Mouse (Mus musculus) right cerebral cortex, postnatal 4 days (tissue): Measurements from ENCODE around the gene Gm48552.

Experiments used
- DNase-seq: peaks from one replicate; pipeline ENCODE4 v3.0.0-alpha.2; 2022

Gene Gm48552

DNA sequence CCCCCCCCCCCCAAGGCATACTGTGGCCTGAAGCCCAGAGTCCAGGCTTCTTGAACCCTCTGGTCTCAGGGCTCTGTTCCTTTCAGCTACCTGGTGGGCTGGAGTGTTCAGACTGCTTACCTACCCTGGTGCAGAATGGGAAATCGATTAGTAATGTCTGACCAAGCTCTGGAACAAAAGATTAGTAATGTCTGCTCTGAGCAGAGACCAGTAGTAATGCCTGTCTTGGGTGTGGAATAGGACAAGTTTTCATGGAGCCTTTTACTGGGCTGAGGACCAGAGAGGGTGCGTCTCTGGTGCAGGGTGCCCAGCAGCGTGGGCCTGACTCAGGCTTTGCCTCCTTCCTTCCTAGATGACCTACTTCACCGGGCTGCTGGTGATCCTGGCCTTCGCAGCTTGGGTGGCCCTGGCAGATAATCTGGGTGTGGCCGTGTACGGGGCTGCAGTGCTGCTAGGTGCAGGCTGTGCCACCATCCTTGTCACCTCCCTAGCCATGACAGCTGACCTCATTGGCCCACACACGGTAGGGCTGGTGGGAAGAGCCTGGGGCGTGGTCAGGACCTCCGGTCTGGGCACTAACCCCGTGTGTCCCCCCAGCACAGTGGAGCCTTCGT, 26.4 kb upstream of the Gm48552 start:
- DNase-seq: no peak

DNA sequence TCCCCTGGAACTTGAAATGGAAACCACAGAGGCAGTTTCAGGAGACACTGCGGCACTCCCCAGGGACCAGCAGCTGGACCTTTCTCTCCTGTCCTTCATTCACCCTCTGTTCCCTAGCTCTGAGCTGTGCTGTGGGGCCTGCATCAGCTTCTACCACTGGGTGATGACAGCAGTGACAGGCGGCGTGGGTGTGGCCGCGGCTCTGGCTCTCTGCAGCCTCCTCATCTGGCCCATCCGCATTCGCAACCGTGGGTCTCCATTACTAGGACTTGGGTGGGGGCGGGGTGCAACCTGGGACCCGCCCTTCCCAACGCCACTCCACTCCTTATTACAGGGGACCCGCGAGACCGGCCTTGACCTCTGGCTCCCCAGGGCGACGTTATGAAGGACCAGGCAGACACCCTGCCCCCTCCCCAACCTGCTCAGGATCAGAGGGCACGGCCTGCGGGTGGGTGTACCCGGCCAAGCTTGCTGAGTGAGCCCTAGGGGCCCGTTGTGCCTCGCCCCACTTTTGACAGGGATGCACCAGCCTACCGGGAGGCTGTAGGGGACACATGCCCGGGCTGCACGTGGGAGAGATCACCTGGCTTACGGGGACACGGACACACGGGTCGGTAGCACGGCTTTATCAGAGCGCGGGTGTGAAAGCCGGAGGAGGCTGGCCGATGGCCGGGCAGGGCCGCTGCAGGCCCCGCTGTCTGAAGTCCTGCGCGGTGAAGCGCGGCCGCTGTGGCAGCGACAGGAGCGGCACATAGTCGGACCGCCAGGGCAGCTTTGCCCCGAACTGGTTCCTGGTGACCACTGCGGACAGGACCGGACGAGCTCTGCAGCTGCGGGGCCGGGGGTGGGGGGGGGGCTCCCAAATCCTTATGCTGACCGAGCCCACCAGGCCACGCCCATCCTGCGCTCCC, 25.1 kb upstream of the Gm48552 start:
- DNase-seq: no peak

DNA sequence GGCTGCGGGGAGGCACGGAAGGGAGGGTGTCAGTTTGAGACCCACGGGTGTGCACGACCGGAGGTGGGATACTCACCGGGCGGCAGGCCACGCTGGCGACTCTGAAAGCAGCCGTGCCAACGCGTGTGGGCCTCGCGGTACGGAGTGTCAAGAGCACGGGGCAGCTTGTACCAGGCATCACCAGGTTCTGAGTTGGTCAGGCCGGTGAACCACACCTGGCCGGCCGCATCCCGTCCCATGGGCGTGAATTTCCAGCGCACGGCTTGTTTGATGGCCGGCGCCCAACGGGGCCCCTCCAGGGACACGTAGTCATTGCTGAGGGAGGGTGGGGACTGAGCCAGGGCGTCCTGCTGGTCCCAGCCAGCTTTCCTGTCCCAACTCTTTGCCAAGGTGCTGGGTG, 24.1 kb upstream of the Gm48552 start:
- DNase-seq: no peak

GRCm38 (mm10) chr10:81365073-81365472, 23.7 kb upstream of the Gm48552 start:
- no peak for DNase-seq

DNA sequence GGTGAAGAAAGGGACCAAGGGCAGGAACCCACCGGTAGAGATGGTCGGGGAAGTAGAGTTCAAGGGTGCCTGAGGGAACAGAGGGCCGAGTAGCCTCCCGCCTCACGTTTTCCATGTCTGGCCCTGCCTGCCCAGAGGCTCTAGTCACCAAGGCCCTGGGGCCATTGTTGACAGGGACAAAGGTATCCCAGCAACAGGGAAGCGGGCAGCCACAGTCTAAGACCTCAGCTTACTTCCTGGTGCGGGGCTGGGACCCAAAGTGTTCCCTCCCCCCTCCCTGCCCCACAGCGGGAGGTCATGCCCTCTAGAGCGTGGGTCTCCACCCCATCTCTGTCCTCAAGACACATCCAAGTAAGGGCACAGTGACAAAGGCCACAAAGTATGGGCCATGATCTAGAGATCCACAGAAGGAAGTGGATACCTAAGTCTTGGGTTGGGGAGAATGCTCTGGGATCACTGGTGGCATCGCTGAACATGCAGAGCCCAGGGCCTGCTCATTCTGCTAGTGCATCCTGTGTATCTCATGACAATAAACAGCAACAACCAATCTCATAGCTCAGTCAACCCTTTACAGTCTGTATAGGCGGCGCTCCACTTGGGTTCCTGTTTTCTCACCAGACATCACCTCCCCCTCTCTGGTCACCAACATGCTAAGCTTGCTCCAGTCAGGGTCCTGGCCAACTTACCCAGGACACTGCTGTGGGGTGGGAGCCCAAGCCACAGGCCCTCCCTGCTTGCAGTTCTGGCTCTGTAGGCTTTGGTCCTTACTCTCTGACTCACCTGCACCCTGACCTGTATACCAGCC, 22.9 kb upstream of the Gm48552 start, which contains the start of gene 4930404N11Rik:
4930404N11Rik (minus strand) TSS at position 145 of the 805 bp plus-strand sequence.
- no peak for DNase-seq

DNA sequence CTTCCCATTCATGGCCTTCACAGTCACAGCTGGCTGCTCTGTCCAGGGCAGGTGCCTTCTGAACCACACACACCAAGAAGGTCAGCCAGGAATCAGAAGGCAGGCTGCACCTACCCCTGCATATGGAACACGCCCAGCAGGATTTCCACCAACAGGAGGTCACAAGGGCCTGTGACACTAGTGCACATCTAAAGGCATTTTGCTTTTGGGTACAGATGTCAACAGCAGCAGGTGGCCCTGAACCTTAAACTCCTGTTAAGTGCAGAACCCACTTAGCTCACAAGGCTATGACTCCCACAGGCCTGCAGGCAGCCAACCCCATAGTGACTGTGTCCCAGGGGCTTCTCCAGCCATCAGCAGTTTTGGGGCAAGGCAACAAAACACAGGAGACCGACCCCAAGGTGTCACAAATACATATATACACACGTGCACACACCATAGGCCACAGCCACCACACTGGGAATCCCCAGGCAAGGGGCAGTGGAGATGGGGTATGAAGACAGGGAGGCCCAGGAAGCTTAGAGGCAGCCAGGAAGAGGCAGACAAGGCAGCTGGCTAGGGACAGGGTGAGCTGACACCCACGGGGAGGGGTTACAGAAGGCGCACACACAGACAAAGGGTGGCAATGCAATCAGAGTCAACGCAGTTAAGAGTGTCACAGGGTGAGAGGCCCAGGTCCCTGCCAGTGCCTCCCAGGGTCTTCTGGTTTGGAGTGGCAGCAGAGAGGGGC, 22.2 kb upstream of the Gm48552 start:
- no peak for DNase-seq

- no peak for DNase-seq
These were observed 21.7 kb upstream of the Gm48552 start for GRCm38 (mm10) chr10:81367207-81367495.

GRCm38 (mm10) chr10:81375322-81375721, 13.5 kb upstream of the Gm48552 start:
- DNase-seq: no peak

DNA sequence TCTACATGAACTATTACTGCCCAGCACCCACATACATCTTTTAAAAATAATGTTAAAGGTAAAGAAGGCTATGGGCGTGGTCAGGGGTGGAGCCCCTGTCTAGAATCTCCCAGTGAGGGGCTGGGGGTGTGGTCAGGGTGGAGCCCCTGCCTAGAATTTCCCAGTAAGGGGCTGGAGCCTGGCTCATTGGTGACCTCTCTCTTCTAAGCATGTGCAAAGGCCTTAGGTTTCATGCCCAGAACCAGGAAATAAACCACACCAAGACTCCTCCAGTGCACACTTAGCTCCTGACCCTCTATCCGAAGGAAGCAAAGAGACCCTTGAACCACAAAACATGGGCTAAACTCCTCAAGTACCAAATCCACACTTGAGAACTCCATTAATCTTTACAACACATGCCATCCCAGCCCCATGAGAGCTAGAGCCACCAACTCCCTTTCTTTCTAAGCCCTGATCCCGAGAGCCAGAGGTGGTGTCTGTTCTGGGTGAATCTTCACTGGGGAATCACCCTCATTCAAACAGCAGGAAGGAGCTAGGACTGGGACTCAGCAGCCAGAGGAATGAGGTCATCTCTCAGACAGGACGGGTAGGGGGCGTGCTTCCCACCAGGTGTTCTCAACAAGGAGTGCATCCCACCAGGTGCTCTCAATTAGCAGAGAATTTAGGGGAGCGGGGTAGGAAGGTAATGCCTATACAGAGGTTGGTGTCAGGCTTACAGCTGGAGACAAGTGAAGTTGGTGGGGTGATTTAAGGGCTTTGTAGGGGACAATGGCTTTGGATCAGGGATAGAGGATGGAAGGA, 12.0 kb upstream of the Gm48552 start:
- DNase-seq: no peak

GRCm38 (mm10) chr10:81377362-81377664, 11.5 kb upstream of the Gm48552 start:
- DNase-seq: no peak

DNA sequence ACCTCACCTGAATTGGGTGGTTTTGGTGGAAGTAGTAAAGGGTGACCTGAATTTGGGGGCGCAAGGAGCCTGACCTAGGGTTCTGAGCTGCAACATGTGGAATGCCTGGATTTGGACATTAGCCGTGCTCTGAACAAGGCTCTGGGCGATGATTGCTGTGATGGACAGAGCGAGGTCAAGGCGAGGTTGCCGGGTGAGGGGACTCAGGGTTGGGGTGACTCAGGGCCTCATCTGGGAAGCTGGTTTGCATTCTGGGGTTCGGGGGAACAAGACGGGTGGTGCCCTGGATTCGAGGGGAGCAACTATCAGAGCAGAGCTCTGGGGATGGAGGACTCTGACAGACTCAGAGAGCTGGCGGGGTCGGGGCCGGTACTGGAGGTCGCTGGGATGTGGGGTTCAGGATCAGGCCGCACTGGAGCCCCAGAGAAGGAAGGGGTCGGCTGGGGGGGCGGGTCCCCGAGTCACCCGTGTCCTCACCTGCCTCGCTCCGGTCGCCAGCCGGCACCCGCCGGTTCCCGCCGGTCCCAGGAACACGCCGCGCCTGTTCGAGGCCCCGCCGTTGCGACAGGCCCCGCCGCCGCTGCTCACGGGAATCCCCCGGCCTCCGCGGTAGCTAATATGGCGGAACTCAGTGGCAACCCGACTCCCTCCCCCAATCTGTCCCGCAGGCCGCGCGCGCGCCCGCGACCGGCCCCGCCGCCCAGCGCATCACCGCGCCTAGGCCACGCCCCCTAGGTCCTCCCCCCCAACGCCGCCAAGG, 10.8 kb upstream of the Gm48552 start, which contains the start of gene Fzr1:
Fzr1 (minus strand) TSS at position 724 of the 760 bp plus-strand sequence.
- no peak for DNase-seq

DNA sequence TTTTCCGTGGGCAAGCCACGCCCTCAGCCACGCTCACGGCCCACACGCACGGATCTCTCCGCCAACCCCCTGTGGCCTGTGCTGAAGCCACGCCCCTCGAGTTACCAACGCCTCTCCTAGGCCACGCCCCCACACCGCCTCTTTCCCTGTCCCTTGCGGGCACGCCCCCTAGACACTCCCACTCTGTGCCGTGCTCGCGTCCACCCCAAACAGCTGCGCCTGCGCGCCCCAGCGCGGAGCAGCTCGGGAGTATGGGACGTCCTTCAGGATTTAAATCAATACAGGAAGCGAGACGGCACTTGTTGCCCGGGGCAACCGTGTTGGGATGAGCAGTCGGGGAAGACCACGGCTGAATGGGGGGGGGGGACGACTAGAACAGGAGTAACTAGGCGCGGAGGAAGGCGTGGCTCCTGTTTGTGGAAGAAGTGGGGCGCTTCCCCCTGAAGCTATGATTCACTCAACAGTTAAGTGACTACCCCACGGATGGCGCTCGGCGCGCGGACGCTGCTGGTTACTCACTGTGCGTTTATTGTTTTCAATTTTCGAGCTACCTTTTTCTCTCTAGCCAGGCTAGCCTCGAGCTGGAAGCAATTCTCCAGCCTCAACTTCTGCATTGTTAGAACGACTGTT, 10.1 kb upstream of the Gm48552 start:
- peak; percentile 100 for DNase-seq

- DNase-seq: no peak
These were observed 9.6 kb upstream of the Gm48552 start for GRCm38 (mm10) chr10:81379183-81379553.

- DNase-seq: no peak
These were observed 8.9 kb upstream of the Gm48552 start for GRCm38 (mm10) chr10:81379809-81380378.

GRCm38 (mm10) chr10:81382039-81382438, 6.8 kb upstream of the Gm48552 start:
- DNase-seq: no peak

DNA sequence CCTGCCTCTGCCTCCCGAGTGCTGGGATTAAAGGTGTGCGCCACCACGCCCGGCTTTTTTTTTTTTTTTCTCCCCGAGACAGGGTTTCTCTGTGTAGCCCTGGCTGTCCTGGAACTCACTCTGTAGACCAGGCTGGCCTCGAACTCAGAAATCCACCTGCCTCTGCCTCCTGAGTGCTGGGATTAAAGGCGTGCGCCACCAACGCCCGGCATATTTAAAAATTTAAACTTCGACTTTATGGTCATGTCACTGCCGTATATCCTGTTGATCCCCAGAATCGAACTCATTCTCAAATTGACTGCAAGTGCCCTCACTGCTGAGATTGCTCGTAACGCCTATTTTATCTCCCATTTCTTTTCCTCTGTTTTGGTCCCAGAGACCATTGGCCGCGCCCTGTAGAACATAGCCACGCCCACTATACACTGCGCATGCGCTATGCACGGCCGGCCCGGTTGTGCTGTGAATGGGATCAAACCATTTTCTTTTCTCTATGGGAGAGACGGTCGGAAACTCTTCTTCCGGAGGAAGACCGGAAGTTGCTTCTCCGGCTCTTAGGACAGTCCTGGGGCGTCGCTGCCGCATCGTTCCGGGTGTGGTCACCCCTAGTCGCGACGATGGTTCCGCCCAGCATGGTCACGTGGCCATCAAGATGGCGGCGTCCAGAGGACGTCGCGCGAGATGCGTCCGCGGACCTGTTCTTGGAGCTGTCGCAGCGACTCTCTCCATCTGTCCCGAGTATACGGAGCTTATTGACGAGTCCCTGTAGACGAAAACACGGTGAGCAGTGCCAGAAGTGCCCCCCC, 4.8 kb upstream of the Gm48552 start, which contains the start of the genes Dohh and Gm48551:
Dohh (plus strand) TSS at position 627 of the 803 bp plus-strand sequence.
Gm48551 (plus strand) TSS at position 665 of the 803 bp plus-strand sequence.
- DNase-seq: peak; percentile 99

DNA sequence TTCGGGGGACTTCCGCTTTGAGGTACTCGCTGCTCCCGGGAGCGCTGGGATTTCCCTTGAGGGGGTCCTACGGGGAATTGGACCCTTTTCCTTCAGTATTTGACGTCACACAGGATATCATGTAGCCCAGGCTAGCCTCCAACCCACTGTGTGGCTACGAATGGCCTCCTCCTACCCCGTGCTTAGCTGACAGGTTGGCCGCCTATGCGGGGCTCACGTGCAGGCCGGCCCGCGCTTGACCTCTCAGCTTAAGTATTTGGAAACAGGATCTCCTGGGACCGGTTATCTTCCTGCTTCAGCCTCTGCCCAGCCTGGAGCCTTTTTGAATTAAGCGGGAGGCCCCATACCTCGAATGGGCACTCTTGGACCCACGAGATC, 4.2 kb upstream of the Gm48552 start:
- DNase-seq: no peak

GRCm38 (mm10) chr10:81385603-81386306, 3.0 kb upstream of the Gm48552 start:
- no peak for DNase-seq

DNA sequence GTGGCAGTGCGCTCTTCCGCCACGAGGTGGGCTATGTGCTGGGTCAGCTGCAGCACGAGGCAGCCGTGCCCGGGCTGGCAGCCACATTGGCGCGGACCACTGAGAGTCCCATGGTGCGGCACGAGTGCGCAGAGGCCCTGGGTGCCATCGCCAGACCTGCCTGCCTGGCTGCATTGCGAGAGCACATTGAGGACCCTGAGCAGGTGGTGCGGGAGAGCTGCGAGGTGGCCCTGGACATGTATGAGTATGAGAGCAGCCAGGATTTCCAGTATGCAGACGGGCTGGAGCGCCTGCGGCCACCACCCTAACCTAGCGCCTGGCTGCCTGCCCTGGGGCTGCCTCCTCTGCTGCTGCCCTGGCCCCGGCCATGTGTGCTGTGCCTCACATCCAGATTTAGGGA, 1.1 kb upstream of the Gm48552 start:
- no peak for DNase-seq
